Mouse (Mus musculus): Measurements from ENCODE around the gene Hdac11. TPM values are rescaled to one million over a fixed set of nuclear protein-coding genes. Genes with fewer than 3 reads are reported as not detected.

Gene Hdac11
- total RNA-seq, 2 experiments from 2014 or later: 15.7 to 16.7 TPM

DNA sequence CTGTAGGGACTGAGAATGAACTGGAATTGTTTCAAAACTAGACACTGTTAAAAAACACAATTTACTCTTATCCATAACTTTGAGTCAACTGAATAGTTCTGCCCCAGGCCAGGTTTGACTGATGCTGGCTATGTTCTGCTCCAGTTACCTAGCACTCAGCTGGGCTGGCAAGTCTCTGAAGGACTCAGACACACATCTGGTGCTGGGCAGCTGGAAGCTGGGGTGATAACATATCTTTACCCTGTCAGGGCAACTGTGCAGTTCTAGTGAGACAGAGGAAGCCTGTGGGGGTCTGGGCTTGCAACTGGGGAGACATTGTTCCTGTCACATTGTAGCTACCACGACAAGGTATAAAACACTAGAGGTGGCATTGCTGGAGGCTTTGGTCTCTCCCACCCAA lies 25.6 kb upstream of the Hdac11 start:
- DNase-seq: no peak
- intact Hi-C loops (cut with DNase I): no loop called here

GRCm38 (mm10) chr6:91137343-91137956 lies 19.0 kb upstream of the Hdac11 start:
- intact Hi-C loops (cut with DNase I): no loop called here

DNA sequence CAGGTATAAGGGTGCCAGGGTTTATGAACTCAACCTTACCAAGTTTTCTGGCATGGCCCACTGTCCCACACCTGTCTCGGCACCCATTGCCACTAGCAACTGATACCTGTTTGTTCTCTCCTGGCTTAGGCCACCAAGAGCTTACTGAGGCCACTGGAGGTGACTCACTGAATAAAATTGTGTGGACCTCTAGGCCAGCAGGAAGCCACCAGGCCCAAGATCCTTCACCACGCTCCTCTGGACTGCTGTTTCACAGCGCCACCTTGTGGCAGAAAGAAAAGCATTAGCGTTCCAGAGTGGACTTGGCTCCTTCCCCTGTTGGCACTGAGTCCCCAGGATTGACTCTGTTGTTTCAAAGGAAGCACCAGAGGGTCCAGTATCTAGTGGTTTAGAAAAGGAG lies 16.6 kb upstream of the Hdac11 start:
- peak; percentile 73 to 74 for DNase-seq
- intact Hi-C loops (cut with DNase I): loop anchor here (1.0 to 2.0 kb wide), 3 partner anchors 81 to 403 kb away; no protein-coding TSS in a partner anchor

More at GRCm38 (mm10) chr6:91137343-91137956, 19.0 kb upstream of the Hdac11 start:
- DNase-seq: no peak

DNA sequence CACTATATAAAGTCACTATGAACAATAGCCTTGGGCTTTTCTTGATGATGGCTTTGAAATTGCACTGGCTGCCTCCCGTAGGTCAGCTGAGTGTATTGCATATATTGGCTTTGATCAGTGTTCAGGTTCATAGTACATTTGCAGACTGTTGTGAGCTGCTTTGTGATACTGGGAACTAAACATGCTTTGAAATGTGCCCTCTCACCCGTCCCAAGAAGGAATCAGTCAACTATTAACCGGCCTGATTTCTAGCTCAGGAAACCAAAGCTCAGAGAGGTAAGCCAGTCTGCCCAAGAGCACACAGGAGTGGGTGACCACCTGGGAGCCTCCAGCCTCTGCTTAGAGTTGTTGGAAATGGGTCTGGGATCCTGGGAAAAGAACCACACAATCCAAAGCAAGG lies 11.4 kb upstream of the Hdac11 start:
- DNase-seq: no peak

DNA sequence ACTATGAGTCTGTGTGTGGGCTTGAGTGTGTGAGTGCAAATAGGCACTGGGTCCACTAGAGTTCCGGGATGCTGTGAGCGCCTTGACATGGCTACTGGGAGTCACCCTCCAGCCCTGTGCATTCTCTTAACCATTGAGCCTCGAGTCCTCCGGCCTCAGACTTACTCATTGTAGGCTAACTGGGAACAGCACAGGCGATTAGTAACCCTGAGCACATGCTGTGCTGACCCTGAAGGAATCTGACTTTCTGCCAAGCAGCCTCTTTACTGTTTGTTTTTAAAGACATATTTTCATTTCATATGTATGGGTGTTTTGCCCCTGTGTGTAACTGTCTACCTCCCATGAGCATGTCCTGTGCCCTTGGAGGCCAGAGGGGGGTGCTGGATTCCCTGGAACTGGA lies 10.9 kb upstream of the Hdac11 start:
- no peak for DNase-seq
- intact Hi-C loops (cut with DNase I): no loop called here

More for the DNA sequence above, 11.4 kb upstream of the Hdac11 start:
- intact Hi-C loops (cut with DNase I): no loop called here

GRCm38 (mm10) chr6:91146443-91147151 lies 9.9 kb upstream of the Hdac11 start:
- no peak for DNase-seq
- intact Hi-C loops (cut with DNase I): no loop called here

DNA sequence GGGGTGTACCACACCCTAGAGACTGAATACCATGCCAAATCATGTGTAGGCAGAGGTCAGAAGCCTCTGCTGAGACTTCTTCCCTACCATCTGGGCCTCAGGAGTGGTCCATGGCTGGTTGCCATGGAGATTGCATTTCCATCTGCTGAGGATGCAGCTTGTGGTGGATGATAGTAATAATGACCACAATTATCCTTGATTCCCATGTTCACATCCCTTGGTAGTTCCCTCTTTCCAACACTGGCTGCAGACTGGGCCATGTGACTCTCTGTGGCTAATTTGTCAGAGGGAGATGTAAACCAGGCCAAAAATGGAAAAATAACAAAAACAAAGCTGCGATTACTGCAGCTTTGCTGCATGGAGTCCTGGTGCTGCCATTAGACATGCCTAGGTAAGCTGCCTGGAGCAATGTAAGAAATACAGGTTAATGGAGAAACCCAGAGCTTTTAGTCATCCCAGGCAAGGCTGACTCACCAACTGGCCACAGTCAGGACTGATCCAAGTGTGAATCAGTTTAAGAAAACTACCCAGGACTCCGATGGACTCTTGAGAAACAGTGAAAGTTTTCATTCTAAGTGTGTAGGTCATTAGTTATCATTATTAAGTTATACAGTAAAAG lies 9.2 kb upstream of the Hdac11 start:
- intact Hi-C loops (cut with DNase I): no loop called here
- DNase-seq: no peak

- DNase-seq: no peak
- intact Hi-C loops (cut with DNase I): no loop called here
Measured at GRCm38 (mm10) chr6:91152892-91153548, 3.4 kb upstream of the Hdac11 start.

DNA sequence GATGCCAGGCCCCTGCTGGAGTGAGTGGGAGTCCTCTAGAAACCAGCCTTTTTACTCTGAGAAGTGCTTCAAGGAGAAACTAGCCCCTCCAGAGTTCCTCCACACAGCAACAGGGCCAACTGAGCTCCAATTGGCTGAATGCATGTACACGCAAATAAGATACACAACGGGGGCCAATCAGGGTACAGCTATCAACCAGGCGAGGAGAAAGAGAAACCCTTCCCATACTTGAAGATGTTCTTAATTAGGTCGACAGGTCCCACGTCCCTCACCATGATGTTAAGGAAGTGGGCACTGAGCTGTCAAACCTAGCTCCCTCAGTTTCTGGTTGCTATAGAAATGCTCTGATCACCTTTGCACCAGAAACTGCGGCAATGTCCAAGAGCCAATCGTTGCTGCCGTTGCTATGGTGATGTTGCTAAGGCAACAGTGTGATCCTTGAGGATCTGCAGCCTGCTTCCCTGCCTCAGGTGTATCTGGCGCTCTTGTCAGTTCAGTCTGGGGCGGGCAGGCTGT lies 2.9 kb upstream of the Hdac11 start:
- no peak for DNase-seq
- intact Hi-C loops (cut with DNase I): no loop called here

- intact Hi-C loops (cut with DNase I): no loop called here
- no peak for DNase-seq
Measured at GRCm38 (mm10) chr6:91154685-91155084, 1.8 kb upstream of the Hdac11 start.

DNA sequence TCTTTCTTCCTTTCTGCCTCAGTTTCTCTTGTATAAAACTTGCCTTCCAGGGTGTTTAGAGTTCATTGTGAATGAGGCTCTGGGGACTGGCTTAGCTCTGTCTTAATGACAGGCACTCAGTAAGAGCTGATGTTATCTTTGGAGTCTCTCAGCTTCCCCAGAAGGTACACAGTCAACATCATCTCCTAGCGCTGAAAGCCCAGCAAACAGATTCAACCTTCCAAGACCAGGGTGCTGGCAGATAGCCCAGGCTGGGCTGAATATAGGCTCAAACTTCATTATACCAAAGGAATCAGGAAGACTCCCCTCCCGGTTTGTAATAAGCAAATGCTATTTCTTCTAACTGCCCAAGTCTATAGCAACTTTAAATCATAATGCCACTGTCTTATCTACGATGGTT lies 1.2 kb upstream of the Hdac11 start:
- no peak for DNase-seq
- intact Hi-C loops (cut with DNase I): no loop called here

- intact Hi-C loops (cut with DNase I): no loop called here
- DNase-seq: no peak
Measured at GRCm38 (mm10) chr6:91156062-91156461, 403 bp upstream of the Hdac11 start.

- intact Hi-C loops (cut with DNase I): no loop called here
- DNase-seq: no peak
Measured at GRCm38 (mm10) chr6:91157237-91157570, 739 bp downstream of the Hdac11 start.

- intact Hi-C loops (cut with DNase I): no loop called here
- no peak for DNase-seq
Measured at GRCm38 (mm10) chr6:91159047-91159446, 2.6 kb downstream of the Hdac11 start.

- peak; percentile 48 to 58 for DNase-seq
- intact Hi-C loops (cut with DNase I): loop anchor here (10.0 kb wide), 1 partner anchor 354 kb away; the partner anchor contains the start of genes Lsm3 and Xpc
Measured at GRCm38 (mm10) chr6:91160399-91160798, 3.9 kb downstream of the Hdac11 start.

DNA sequence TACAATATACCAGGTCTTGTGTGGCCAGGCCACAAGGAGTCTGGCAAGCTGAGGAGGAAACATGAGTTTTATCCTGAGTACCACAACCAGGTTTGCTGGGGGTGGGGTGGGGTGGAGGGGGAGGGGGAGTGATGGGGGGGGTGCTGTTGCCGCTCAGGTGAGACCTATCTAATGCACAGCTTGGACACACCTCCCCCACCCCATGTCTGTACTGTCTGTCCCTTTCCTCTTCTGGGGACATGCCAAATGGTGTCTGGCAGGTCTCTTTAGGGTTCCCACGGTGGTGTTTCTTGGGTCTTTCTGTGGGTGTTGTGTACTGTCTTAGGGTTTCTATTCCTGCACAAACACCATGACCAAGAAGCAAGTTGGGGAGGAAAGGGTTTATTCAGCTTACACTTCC lies 4.5 kb downstream of the Hdac11 start:
- DNase-seq: no peak

GRCm38 (mm10) chr6:91161506-91162235 lies 5.2 kb downstream of the Hdac11 start:
- intact Hi-C loops (cut with DNase I): loop anchor here (10.0 kb wide), 1 partner anchor 353 kb away; the partner anchor contains the start of genes Lsm3 and Xpc
- DNase-seq: no peak

More for the DNA sequence above, 4.5 kb downstream of the Hdac11 start:
- intact Hi-C loops (cut with DNase I): loop anchor here (10.0 kb wide), 1 partner anchor 354 kb away; the partner anchor contains the start of genes Lsm3 and Xpc

DNA sequence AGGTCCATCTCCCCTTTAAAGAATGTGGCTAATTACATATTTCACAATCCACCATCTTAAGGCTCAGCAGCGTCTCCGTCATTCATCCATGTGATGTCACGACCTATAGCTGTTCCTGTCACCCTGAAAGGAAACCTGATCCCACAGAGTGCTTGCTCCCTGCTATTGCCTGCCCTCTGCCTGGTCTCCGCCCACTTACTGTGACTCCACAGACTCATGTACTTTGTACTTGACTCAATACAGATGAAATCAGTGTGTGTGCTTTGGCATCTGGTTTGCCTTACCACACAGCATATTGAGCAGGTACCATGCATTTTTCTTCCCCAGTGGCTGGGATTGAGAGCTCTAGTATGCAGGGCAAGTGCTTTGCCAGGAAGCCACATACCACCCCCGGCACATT lies 5.8 kb downstream of the Hdac11 start:
- intact Hi-C loops (cut with DNase I): loop anchor here (10.0 kb wide), 1 partner anchor 352 kb away; the partner anchor contains the start of genes Lsm3 and Xpc
- no peak for DNase-seq

- intact Hi-C loops (cut with DNase I): loop anchor here (10.0 kb wide), 1 partner anchor 351 kb away; the partner anchor contains the start of genes Lsm3 and Xpc
- no peak for DNase-seq
Measured at GRCm38 (mm10) chr6:91163195-91163911, 6.9 kb downstream of the Hdac11 start.

Measured in heart, postnatal 36 days (tissue).